10 mouse cellular contexts compared by ENCODE assay signal in genomic region chr6:14409772-14410171, GRCm38 (mm10).
DNase-seq lines count a peak whose midpoint lies in the region; ATAC-seq lines count a peak whose summit lies in the region.
"Had no signal": no experiment of that assay in that cellular context is flagged by ENCODE, and none has a peak within 500 bp of the region (broad histone marks: within the 10 kb centered on the region; RNA-seq: fewer than 3 reads in every experiment).

No protein-coding gene starts in this region.

- H3K4me2 ChIP-seq in intestine, embryonic 15.5 days (replicated peaks), result no peak overlapping the region
- no peak overlapping the region for H3K4me2 ChIP-seq in midbrain, embryonic 16.5 days (ENCODE audit: low read length)
- H3K4me2 ChIP-seq: liver, embryonic 15.5 days had no signal

- H3K9me3 ChIP-seq in intestine, embryonic 15.5 days, result no peaks in the 10 kb centered on the region
- H3K9me3 ChIP-seq in midbrain, embryonic 16.5 days (replicated peaks; ENCODE audit: control insufficient read depth, low read length, poor library complexity, severe bottlenecking), result no peaks in the 10 kb centered on the region
- H3K9me3 ChIP-seq: G1E; liver, embryonic 15.5 days had no signal

- no peak overlapping the region for H3K27ac ChIP-seq in intestine, embryonic 15.5 days
- no peak overlapping the region for H3K27ac ChIP-seq in midbrain, embryonic 16.5 days (ENCODE audit: low read length)
- H3K27ac ChIP-seq: liver, embryonic 15.5 days had no signal

- no peaks in the 10 kb centered on the region for H3K4me1 ChIP-seq in intestine, embryonic 15.5 days (replicated peaks)
- H3K4me1 ChIP-seq in midbrain, embryonic 16.5 days (ENCODE audit: control insufficient read depth, insufficient read depth, low read length), result no peaks in the 10 kb centered on the region
- H3K4me1 ChIP-seq: liver, embryonic 15.5 days had no signal

- H3K9ac ChIP-seq in intestine, embryonic 15.5 days, result no peak overlapping the region
- H3K9ac ChIP-seq in midbrain, embryonic 16.5 days (ENCODE audit: low read depth, low read length), result no peak overlapping the region
- H3K9ac ChIP-seq: liver, embryonic 15.5 days had no signal

- DNase-seq in heart, postnatal 4 days, result peak; percentile 41
- DNase-seq in heart, adult 8-10 months (ENCODE audit: low spot score), result no peak
- peak; percentile 47 for DNase-seq in cerebellum, adult 9-11 months
- DNase-seq in adrenal gland, adult 18-20 months (ENCODE audit: low spot score in 2 of 2), result no peak
- no peak for DNase-seq in adrenal gland, postnatal 4 days (ENCODE audit: low spot score in 2 of 2)
- DNase-seq in spleen, adult 18-20 months, result no peak

- no peak overlapping the region for H3K4me3 ChIP-seq in intestine, embryonic 15.5 days (replicated peaks)
- no peak overlapping the region for H3K4me3 ChIP-seq in midbrain, embryonic 16.5 days (ENCODE audit: low read depth, low read length)
- H3K4me3 ChIP-seq: liver, embryonic 15.5 days had no signal

- WGBS in intestine, embryonic 15.5 days, result 30% methylated on average over 4 of the region's 4 CpGs
- WGBS in midbrain, embryonic 16.5 days, result 38% methylated on average over 4 of the region's 4 CpGs

- H3K27me3 ChIP-seq in intestine, embryonic 15.5 days (replicated peaks), result no peaks in the 10 kb centered on the region
- H3K27me3 ChIP-seq in midbrain, embryonic 16.5 days (ENCODE audit: control insufficient read depth, insufficient read depth, low read depth, low read length), result no peaks in the 10 kb centered on the region
- H3K27me3 ChIP-seq: liver, embryonic 15.5 days had no signal

- no peaks in the 10 kb centered on the region for H3K36me3 ChIP-seq in intestine, embryonic 15.5 days
- H3K36me3 ChIP-seq in midbrain, embryonic 16.5 days (ENCODE audit: control insufficient read depth, insufficient read depth, low read length), result no peaks in the 10 kb centered on the region
- H3K36me3 ChIP-seq: G1E; liver, embryonic 15.5 days had no signal

- peak; percentile 50; the same call in 1 of the 2 replicates for ATAC-seq in intestine, embryonic 15.5 days
- ATAC-seq in midbrain, embryonic 16.5 days, result peak; percentile 25; the same call in 1 of the 2 replicates

Comparison
In these comparisons a context has a peak if more than half of its experiments do, and no peak if none do; other contexts are left out.
1. DNase-seq: peak in heart, postnatal 4 days (single experiment) and cerebellum, adult 9-11 months (single experiment); none in heart, adult 8-10 months (single experiment), adrenal gland, adult 18-20 months (0 of 2), adrenal gland, postnatal 4 days (0 of 2) and spleen, adult 18-20 months (0 of 2).